In genomic region chr1:60409168-60409828, GRCm38 (mm10) we compare ENCODE assay signal across 8 mouse cellular contexts. TPM values are rescaled to one million over a fixed set of nuclear protein-coding genes. Genes with fewer than 3 reads are reported as not detected.
DNase-seq lines count a peak whose midpoint lies in the region; ATAC-seq lines count a peak whose summit lies in the region.

Abi2 (plus strand) TSS chr1:60409619.

- intact Hi-C loops in gastrocnemius, postnatal 36 days (cut with DNase I): loop anchor here (5.0 to 10.0 kb wide), 3 partner anchors 63 to 546 kb away; no protein-coding TSS in a partner anchor
- intact Hi-C loops in left cerebral cortex, postnatal 14 days (cut with DNase I): loop anchor here (2.0 to 5.0 kb wide), 2 partner anchors 66 to 453 kb away; partner anchors contain the start of gene Cyp20a1

- no peaks in the 10 kb centered on the region for H3K4me1 ChIP-seq in intestine, embryonic 15.5 days (replicated peaks)

- peak within 1 kb of the TSS; percentile 78 for H3K4me2 ChIP-seq in intestine, embryonic 15.5 days (replicated peaks)

- DNase-seq in adrenal gland, adult 2 months: peak; percentile 96
- peak; percentile 98 for DNase-seq in embryo, embryonic 11 days
- peak; percentile 83 to 89 for DNase-seq in gastrocnemius, postnatal 36 days
- peak; percentile 93 to 94 for DNase-seq in left cerebral cortex, postnatal 14 days (ENCODE audit: low spot score in 2 of 2)
- peak; percentile 95 for DNase-seq in right cerebral cortex, postnatal 25 days
- peak; percentile 91 to 93 for DNase-seq in urinary bladder, postnatal 4 days (ENCODE audit: low spot score in 2 of 2)

- peak within 1 kb of the TSS; percentile 84 for H3K9ac ChIP-seq in intestine, embryonic 15.5 days

- no peaks in the 10 kb centered on the region for H3K27me3 ChIP-seq in intestine, embryonic 15.5 days (replicated peaks)

- H3K9me3 ChIP-seq in intestine, embryonic 15.5 days: no peaks in the 10 kb centered on the region

- H3K36me3 ChIP-seq in intestine, embryonic 15.5 days: no peaks in the 10 kb centered on the region

- peak within 1 kb of the TSS; percentile 90 for H3K27ac ChIP-seq in intestine, embryonic 15.5 days

- peak; percentile 96 for ATAC-seq in intestine, embryonic 15.5 days
- ATAC-seq in megakaryocyte-erythroid progenitor cell, adult 5-6 weeks (replicated peaks; ENCODE audit: low FRiP score, low TSS enrichment, poor library complexity, severe bottlenecking): peak; percentile 72

- WGBS in intestine, embryonic 15.5 days: 0% methylated on average over 55 of the region's 69 CpGs

- H3K4me3 ChIP-seq in intestine, embryonic 15.5 days (replicated peaks): peak within 1 kb of the TSS; percentile 91

RNA-seq across cellular contexts. Expression of gene Abi2, which starts in this region (rescaled TPM):
- 10 to 100 TPM; 34.1 to 34.5 TPM for total RNA-seq in adrenal gland, adult 2 months (2021)
- 4.0 and 5.9 TPM in 2 replicates for polyA plus RNA-seq in adrenal gland, adult 2 months (2012; rRNA removed)
- 10 to 100 TPM; 11.7 to 11.8 TPM for total RNA-seq in gastrocnemius, postnatal 36 days (2021)
- polyA plus RNA-seq in intestine, embryonic 15.5 days (2015; fragmentation: Nextera tagmentation; extraction: Ambion mirVana): 15.5 and 16.6 TPM in 2 replicates
- total RNA-seq in left cerebral cortex, postnatal 14 days (2021): 100 to 1,000 TPM; 446 to 466 TPM
- 5.9 and 7.2 TPM in 2 replicates for total RNA-seq in megakaryocyte-erythroid progenitor cell, adult 5-6 weeks (2014; fragmentation: Nextera tagmentation)
- 7.6 and 9.7 TPM in 2 replicates for total RNA-seq in megakaryocyte-erythroid progenitor cell, adult 5-6 weeks (2017)

Comparison
In these comparisons a context has a peak if more than half of its experiments do, and no peak if none do; other contexts are left out.
1. Peak in every context shown above with its lines: DNase-seq, ATAC-seq, H3K4me3 ChIP-seq and H3K27ac ChIP-seq.
2. RNA of gene Abi2 (total RNA-seq): 446 to 466 TPM in left cerebral cortex, postnatal 14 days; 34.1 to 34.5 TPM in adrenal gland, adult 2 months, 11.7 to 11.8 TPM in gastrocnemius, postnatal 36 days and 5.9 to 9.7 TPM in megakaryocyte-erythroid progenitor cell, adult 5-6 weeks; every median in the first group is over 10 times any median in the second.